Mouse (Mus musculus) kidney, adult 2 months (tissue): ENCODE data around the gene Olfm1.

Experiments used
- CTCF ChIP-seq: fragments of 200-500 bp; conservative IDR thresholded peaks from 2 replicates; pipeline ENCODE4 v1.5.1; 2011; ENCODE audit warnings: low read depth, mild to moderate bottlenecking, control low read depth, low read length, moderate library complexity, mixed read lengths; ENCODE audit not compliant: insufficient read depth, insufficient read length
- POLR2A ChIP-seq: fragments of 200-500 bp; IDR thresholded peaks from one replicate; pipeline ENCODE4 v1.6.1; 2011; ENCODE audit warnings: low read depth, low read length, control low read depth

GRCm38 (mm10) chr2:28147248-28147794 lies 45.5 kb upstream of the Olfm1 start:
- TF ChIP-seq CTCF (no peak), POLR2A (no peak)
